Mouse (Mus musculus): ENCODE measurements around the gene Npas1.

DNA sequence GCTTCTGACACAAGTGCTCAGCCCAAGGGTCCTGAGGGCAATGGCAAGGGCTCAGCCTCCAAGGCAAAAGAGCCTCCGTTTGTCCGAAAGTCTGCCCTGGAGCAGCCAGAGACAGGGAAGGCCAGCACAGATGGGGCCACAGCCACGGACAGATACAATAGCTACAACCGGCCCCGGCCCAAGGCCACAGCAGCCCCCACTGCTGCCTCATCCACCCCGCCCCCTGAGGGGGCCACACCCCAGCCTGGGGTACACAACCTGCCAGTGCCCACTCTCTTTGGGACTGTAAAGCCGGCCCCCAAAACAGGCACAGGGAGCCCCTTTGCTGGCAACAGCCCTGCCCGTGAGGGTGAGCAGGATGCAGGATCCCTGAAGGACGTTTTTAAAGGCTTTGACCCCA is 42.4 kb downstream of the Npas1 start:
- TF ChIP-seq EP300 (IDR thresholded peaks at IDR 0.05; ENCODE audit: low read depth in 1 of 2, low read length in 2 of 2) (no peak), CTCF (IDR thresholded peaks at IDR 0.05 in 2 of 3, conservative IDR thresholded peaks at IDR 0.05 in 1 of 3; ENCODE audit: control insufficient read depth in 1 of 3, insufficient read depth in 1 of 3, low read depth in 2 of 3, low read length in 3 of 3, poor library complexity in 1 of 3, severe bottlenecking in 1 of 3) (no peak), POLR2A (IDR thresholded peaks at IDR 0.05; ENCODE audit: control insufficient read depth in 1 of 2, insufficient read depth in 1 of 2, low read depth in 1 of 2, low read length in 2 of 2, poor library complexity in 1 of 2) (no peak), E2F4 (IDR thresholded peaks at IDR 0.05; ENCODE audit: borderline replicate concordance, low read depth, low read length) (no peak), MAX (IDR thresholded peaks at IDR 0.05; ENCODE audit: low read length) (no peak), SMC3 (IDR thresholded peaks at IDR 0.05; ENCODE audit: low read depth, low read length) (no peak), ZKSCAN1 (IDR thresholded peaks at IDR 0.05; ENCODE audit: low read depth, low read length) (no peak), GATA1 (IDR thresholded peaks at IDR 0.05; ENCODE audit: low read depth, low read length) (no peak), POLR2AphosphoS5 (IDR thresholded peaks at IDR 0.05; ENCODE audit: borderline replicate concordance, low read depth, low read length) (no peak), ZNF384 (IDR thresholded peaks at IDR 0.05; ENCODE audit: low read depth, low read length) (no peak)
